Mouse (Mus musculus) layer of hippocampus, postnatal 36 days (tissue): ENCODE data around the gene Gm11444. TPM values are rescaled to one million over a fixed set of nuclear protein-coding genes. Genes with fewer than 3 reads are reported as not detected.
A peak's percentile ranks its signal among the peaks of the same experiment; 100 is the strongest.

Experiments used
- DNase-seq, 2 experiments: peaks; one replicate each; pipeline ENCODE4 v3.0.0; 2022
- total RNA-seq, 2 experiments: library from RNA; stranded (reverse); gene quantifications; 2 replicates each; pipeline ENCODE4 v1.2.3; 2021

Gm11444 gene
- total RNA-seq, 2 experiments from 2014 or later: not detected

GRCm38 (mm10) chr11:85857997-85858698, 8.0 kb upstream of the Gm11444 start:
- DNase-seq: no peak

GRCm38 (mm10) chr11:85850758-85851157, 625 bp upstream of the Gm11444 start:
- DNase-seq: no peak

GRCm38 (mm10) chr11:85849037-85849436, 1.1 kb downstream of the Gm11444 start:
- DNase-seq: peak in 1 of 2 experiments; percentile 49

GRCm38 (mm10) chr11:85846509-85846908, 3.6 kb downstream of the Gm11444 start:
- no peak for DNase-seq

- no peak for DNase-seq
These were observed 4.2 kb downstream of the Gm11444 start for GRCm38 (mm10) chr11:85845921-85846320.

GRCm38 (mm10) chr11:85844971-85845370, 5.2 kb downstream of the Gm11444 start:
- no peak for DNase-seq

- DNase-seq: peak; percentile 74 to 76
These were observed 5.8 kb downstream of the Gm11444 start for GRCm38 (mm10) chr11:85844144-85844965.

GRCm38 (mm10) chr11:85843347-85843692, 6.8 kb downstream of the Gm11444 start:
- DNase-seq: no peak

GRCm38 (mm10) chr11:85842596-85843346, 7.4 kb downstream of the Gm11444 start:
- no peak for DNase-seq

GRCm38 (mm10) chr11:85841980-85842379, 8.2 kb downstream of the Gm11444 start:
- DNase-seq: no peak

GRCm38 (mm10) chr11:85841211-85841681, 8.9 kb downstream of the Gm11444 start:
- DNase-seq: no peak

- DNase-seq: no peak
These were observed 9.4 kb downstream of the Gm11444 start for GRCm38 (mm10) chr11:85840803-85841145.

GRCm38 (mm10) chr11:85840031-85840802, 9.9 kb downstream of the Gm11444 start:
- no peak for DNase-seq

GRCm38 (mm10) chr11:85839258-85840030, 10.7 kb downstream of the Gm11444 start:
- no peak for DNase-seq

- no peak for DNase-seq
These were observed 11.5 kb downstream of the Gm11444 start for GRCm38 (mm10) chr11:85838424-85839257.

- DNase-seq: no peak
These were observed 12.3 kb downstream of the Gm11444 start for GRCm38 (mm10) chr11:85837648-85838423.

- DNase-seq: no peak
These were observed 12.9 kb downstream of the Gm11444 start for GRCm38 (mm10) chr11:85837291-85837647.

- DNase-seq: no peak
These were observed 13.4 kb downstream of the Gm11444 start for GRCm38 (mm10) chr11:85836523-85837290.
